Mouse (Mus musculus) lung, embryonic 16.5 days (tissue): Measurements from ENCODE around the gene Arsg. TPM values are rescaled to one million over a fixed set of nuclear protein-coding genes. Genes with fewer than 3 reads are reported as not detected.

Experiments
- ATAC-seq: fragments of 200-750 bp; cut with Nextera tagmentation; 2 replicates; pipeline ENCODE4 v1.8.0; 2017; ENCODE audit warnings: low read depth, mild to moderate bottlenecking, moderate library complexity
- H3K27ac ChIP-seq: fragments of 300-500 bp; sonication (generic); 2 replicates; pipeline ENCODE4 v1.5.1; 2014; ENCODE audit warnings: mild to moderate bottlenecking, control low read depth, low read length
- H3K27me3 ChIP-seq: fragments of 300-500 bp; sonication (generic); 2 replicates; pipeline ENCODE4 v1.6.1; 2014; ENCODE audit warnings: low read depth, low read length, mixed read lengths; ENCODE audit not compliant: control insufficient read depth, insufficient read depth
- H3K36me3 ChIP-seq: fragments of 300-500 bp; sonication (generic); 2 replicates; pipeline ENCODE4 v1.6.1; 2014; ENCODE audit warnings: low read length; ENCODE audit not compliant: control insufficient read depth, insufficient read depth
- H3K4me1 ChIP-seq: fragments of 300-500 bp; sonication (generic); replicated peaks from 2 replicates; pipeline ENCODE4 v1.6.1; 2014; ENCODE audit warnings: low read length, mixed read lengths; ENCODE audit not compliant: control insufficient read depth, insufficient read depth
- H3K4me2 ChIP-seq: fragments of 300-500 bp; sonication (generic); 2 replicates; pipeline ENCODE4 v1.6.1; 2014; ENCODE audit warnings: low read depth, low read length, control low read depth
- H3K4me3 ChIP-seq: fragments of 300-500 bp; sonication (generic); 2 replicates; pipeline ENCODE4 v1.5.1; 2014; ENCODE audit warnings: mild to moderate bottlenecking, low read length, control low read depth
- H3K9ac ChIP-seq: fragments of 300-500 bp; sonication (generic); 2 replicates; pipeline ENCODE4 v1.6.1; 2014; ENCODE audit warnings: low read length, control low read depth
- H3K9me3 ChIP-seq: fragments of 300-500 bp; sonication (generic); 2 replicates; pipeline ENCODE4 v1.6.1; 2016; ENCODE audit warnings: low read length; ENCODE audit not compliant: control insufficient read depth
- WGBS: fragments of 180-500 bp; shearing (Covaris S2); extraction: QIAGEN DNeasy Blood & Tissue Kit; methylation state at CpG from one replicate; pipeline ENCODE4 v1.1.7; 2014; 5-methylcytosine and 5-hydroxymethylcytosine counted together
- polyA plus RNA-seq: library from polyadenylated mRNA; unstranded; fragments of >200 nt; fragmentation: Nextera tagmentation; extraction: Ambion mirVana; gene quantifications from 2 replicates; pipeline ENCODE4 v1.2.1, GENCODE M21; 2015

Gene Arsg
- polyA plus RNA-seq, 1 experiment from 2014 or later = 4.7 TPM

GRCm38 (mm10) chr11:109517330-109517729, 44.2 kb downstream of the Arsg start:
- Histone ChIP-seq H3K9me3 (no peaks in the 10 kb centered on the region), H3K4me2 (no peak overlapping the region), H3K36me3 (no peaks in the 10 kb centered on the region), H3K9ac (no peak overlapping the region), H3K4me3 (no peak overlapping the region), H3K27me3 (no peaks in the 10 kb centered on the region), H3K4me1 (peaks cover 4% of the 10 kb centered on the region), H3K27ac (no peak overlapping the region)
- no peak for ATAC-seq
- WGBS = 87% methylated on average over 11 of the region's 11 CpGs

GRCm38 (mm10) chr11:109517816-109518215, 44.6 kb downstream of the Arsg start:
- H3K9ac ChIP-seq = no peak overlapping the region
- no peaks in the 10 kb centered on the region for H3K36me3 ChIP-seq
- H3K9me3 ChIP-seq = no peaks in the 10 kb centered on the region
- no peak overlapping the region for H3K27ac ChIP-seq
- peaks cover 4% of the 10 kb centered on the region for H3K4me1 ChIP-seq
- ATAC-seq = no peak
- no peak overlapping the region for H3K4me3 ChIP-seq
- no peaks in the 10 kb centered on the region for H3K27me3 ChIP-seq
- no peak overlapping the region for H3K4me2 ChIP-seq
- WGBS = 88% methylated on average over 3 of the region's 3 CpGs

DNA sequence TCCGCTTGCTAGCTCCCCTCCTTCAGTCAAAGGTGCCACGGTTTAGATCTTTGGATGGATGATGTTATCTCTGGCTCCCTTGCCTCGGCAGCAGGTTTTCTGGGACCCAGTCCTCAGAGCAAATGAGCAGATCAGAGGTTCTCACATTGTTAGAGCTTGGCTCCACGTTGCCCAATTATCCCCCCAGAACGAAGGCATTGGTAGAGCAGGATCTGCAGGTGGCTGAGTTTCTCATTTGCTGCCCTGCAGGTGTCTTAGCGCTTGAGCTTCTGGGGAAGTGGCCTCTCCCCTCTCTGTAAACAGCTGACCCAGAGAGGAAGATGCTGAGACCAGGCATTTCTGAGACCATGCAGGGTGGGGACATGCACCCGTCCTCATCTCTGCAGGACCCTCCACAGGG, 47.8 kb downstream of the Arsg start:
- no peaks in the 10 kb centered on the region for H3K27me3 ChIP-seq
- no peak overlapping the region for H3K27ac ChIP-seq
- no peaks in the 10 kb centered on the region for H3K9me3 ChIP-seq
- 33% methylated on average over 7 of the region's 7 CpGs for WGBS
- no peak overlapping the region for H3K4me3 ChIP-seq
- no peak overlapping the region for H3K9ac ChIP-seq
- H3K36me3 ChIP-seq = no peaks in the 10 kb centered on the region
- no peak overlapping the region for H3K4me2 ChIP-seq
- no peak for ATAC-seq
- no peaks in the 10 kb centered on the region for H3K4me1 ChIP-seq

DNA sequence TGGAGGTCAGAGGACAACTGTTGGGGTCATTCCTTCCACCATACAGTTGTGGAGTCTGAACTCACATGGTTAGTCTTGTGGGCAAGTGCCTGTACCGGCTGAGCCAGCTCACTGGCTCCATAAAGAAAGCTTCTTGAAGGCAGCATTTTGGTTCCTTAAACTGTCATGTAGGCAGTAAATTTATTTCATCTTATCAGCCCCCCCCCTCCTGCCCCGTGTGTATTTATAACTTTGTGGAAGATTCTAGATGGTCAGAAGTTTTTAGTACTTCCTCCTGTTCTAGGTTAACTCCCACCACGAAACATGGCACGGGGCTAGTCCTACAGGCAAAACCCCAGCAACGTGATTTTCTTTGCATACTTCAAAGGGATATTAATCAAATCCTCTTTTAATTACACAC, 51.7 kb downstream of the Arsg start:
- H3K4me1 ChIP-seq = no peaks in the 10 kb centered on the region
- ATAC-seq = no peak
- no peak overlapping the region for H3K4me3 ChIP-seq
- H3K4me2 ChIP-seq = no peak overlapping the region
- no peak overlapping the region for H3K9ac ChIP-seq
- no peaks in the 10 kb centered on the region for H3K36me3 ChIP-seq
- no peak overlapping the region for H3K27ac ChIP-seq
- H3K27me3 ChIP-seq = no peaks in the 10 kb centered on the region
- 72% methylated on average over 5 of the region's 5 CpGs for WGBS
- no peaks in the 10 kb centered on the region for H3K9me3 ChIP-seq

DNA sequence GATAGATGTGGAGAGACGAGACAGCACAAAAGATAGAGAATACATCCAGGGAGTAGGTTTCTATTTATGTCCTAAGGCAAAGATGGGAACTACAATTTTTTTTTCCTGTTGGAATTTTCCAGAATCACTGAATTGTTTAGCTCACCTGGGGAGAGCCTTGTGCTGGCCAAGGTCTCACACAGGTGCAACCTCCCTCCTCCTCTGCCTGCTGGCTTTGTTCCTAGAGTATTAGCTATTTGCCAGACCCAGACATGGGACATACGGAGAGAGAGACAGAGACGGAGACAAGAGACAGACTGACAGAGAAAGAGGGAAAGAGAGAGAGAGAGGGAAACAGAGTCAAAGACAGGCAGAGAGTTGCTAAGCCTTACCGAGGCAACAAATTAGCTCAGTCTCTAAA, 52.4 kb downstream of the Arsg start:
- H3K4me1 ChIP-seq = no peaks in the 10 kb centered on the region
- H3K27me3 ChIP-seq = no peaks in the 10 kb centered on the region
- no peak overlapping the region for H3K4me3 ChIP-seq
- 93% methylated on average over 4 of the region's 4 CpGs for WGBS
- H3K36me3 ChIP-seq = no peaks in the 10 kb centered on the region
- no peak overlapping the region for H3K4me2 ChIP-seq
- no peak for ATAC-seq
- H3K27ac ChIP-seq = no peak overlapping the region
- H3K9me3 ChIP-seq = no peaks in the 10 kb centered on the region
- H3K9ac ChIP-seq = no peak overlapping the region

GRCm38 (mm10) chr11:109530030-109530429, 56.9 kb downstream of the Arsg start:
- no peak overlapping the region for H3K4me3 ChIP-seq
- 66% methylated on average over 4 of the region's 4 CpGs for WGBS
- no peaks in the 10 kb centered on the region for H3K36me3 ChIP-seq
- H3K9ac ChIP-seq = no peak overlapping the region
- no peaks in the 10 kb centered on the region for H3K9me3 ChIP-seq
- H3K4me2 ChIP-seq = no peak overlapping the region
- H3K4me1 ChIP-seq = no peaks in the 10 kb centered on the region
- ATAC-seq = no peak
- no peaks in the 10 kb centered on the region for H3K27me3 ChIP-seq
- H3K27ac ChIP-seq = no peak overlapping the region

DNA sequence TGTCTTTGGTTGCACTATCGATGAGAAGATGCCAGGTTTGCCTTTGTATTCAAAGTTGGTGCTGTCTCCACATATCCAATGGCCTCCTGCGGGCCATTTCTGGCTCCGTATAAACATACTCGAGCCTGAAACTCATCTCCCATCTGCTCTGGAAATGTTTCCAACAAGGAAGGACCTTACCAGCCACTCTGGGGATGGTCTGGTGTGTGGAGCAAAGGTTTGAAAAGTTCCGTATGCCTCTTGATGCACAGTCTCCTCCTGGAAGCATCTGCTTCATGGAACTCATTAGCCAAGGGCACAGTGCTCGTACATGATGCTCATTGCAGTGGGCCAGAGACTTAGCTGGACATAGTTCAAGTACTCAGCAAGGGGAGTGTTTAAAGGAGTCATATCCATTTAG, 62.8 kb downstream of the Arsg start:
- 89% methylated on average over 6 of the region's 6 CpGs for WGBS
- no peak for ATAC-seq

DNA sequence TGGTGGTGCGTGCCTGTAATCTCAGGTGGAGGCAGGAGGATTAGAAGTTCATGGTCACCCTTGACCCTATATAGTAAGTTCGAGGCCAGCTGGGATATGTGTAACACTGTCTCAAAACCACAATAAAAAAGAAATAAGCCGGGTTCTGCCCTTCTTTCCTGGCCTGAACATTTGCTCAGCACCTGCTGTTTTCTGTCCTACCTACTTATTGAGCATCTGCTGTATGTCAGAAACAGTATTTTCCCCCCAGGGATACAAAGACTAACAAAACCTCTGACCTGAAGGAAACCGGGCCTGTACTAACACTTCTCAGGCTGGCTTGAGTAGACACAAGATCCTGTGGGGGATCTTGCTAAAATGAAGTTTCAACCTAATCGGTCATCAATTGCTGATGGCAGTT, 63.8 kb downstream of the Arsg start:
- H3K36me3 ChIP-seq = no peaks in the 10 kb centered on the region
- H3K9me3 ChIP-seq = no peaks in the 10 kb centered on the region
- ATAC-seq = no peak
- no peak overlapping the region for H3K27ac ChIP-seq
- no peak overlapping the region for H3K4me2 ChIP-seq
- H3K9ac ChIP-seq = no peak overlapping the region
- no peaks in the 10 kb centered on the region for H3K4me1 ChIP-seq
- WGBS = 63% methylated on average over 5 of the region's 5 CpGs
- no peak overlapping the region for H3K4me3 ChIP-seq
- no peaks in the 10 kb centered on the region for H3K27me3 ChIP-seq

More for the DNA sequence above, 62.8 kb downstream of the Arsg start:
- Histone ChIP-seq H3K27me3 (no peaks in the 10 kb centered on the region), H3K4me2 (no peak overlapping the region), H3K9ac (no peak overlapping the region), H3K4me1 (no peaks in the 10 kb centered on the region), H3K4me3 (no peak overlapping the region), H3K27ac (no peak overlapping the region), H3K36me3 (no peaks in the 10 kb centered on the region), H3K9me3 (no peaks in the 10 kb centered on the region)

DNA sequence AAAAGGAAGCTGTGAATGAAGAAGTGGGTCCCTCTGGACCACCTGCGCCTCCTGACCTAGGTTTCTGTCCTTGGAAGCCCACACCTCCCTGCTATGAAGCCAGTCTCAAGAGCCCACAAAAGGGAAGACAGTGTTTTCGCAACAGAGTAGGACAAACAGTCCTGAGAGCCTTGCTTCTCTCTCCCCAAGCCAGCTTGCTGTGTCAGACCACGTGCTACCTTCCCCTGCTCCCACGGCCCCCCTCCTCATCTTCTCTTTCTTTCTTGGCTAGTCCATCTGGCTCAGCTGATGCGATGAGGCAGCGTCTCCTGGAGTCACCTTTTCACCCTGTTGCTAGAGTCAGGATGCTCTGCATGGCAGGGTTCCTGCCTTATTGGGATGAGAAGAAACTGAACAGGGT, 66.1 kb downstream of the Arsg start:
- no peaks in the 10 kb centered on the region for H3K27me3 ChIP-seq
- no peaks in the 10 kb centered on the region; the same call in 1 of the 2 replicates for H3K4me1 ChIP-seq
- no peak for ATAC-seq
- H3K36me3 ChIP-seq = no peaks in the 10 kb centered on the region
- no peak overlapping the region for H3K4me2 ChIP-seq
- H3K27ac ChIP-seq = no peak overlapping the region
- H3K9me3 ChIP-seq = no peaks in the 10 kb centered on the region
- no peak overlapping the region for H3K9ac ChIP-seq
- H3K4me3 ChIP-seq = no peak overlapping the region
- WGBS = 41% methylated on average over 6 of the region's 6 CpGs

GRCm38 (mm10) chr11:109543466-109543865, 70.3 kb downstream of the Arsg start:
- H3K27ac ChIP-seq = no peak overlapping the region
- H3K36me3 ChIP-seq = no peaks in the 10 kb centered on the region
- no peak overlapping the region for H3K9ac ChIP-seq
- no peak overlapping the region for H3K4me3 ChIP-seq
- no peaks in the 10 kb centered on the region for H3K9me3 ChIP-seq
- H3K4me1 ChIP-seq = peaks cover 16% of the 10 kb centered on the region
- 72% methylated on average over 9 of the region's 9 CpGs for WGBS
- no peaks in the 10 kb centered on the region for H3K27me3 ChIP-seq
- no peak for ATAC-seq
- no peak overlapping the region for H3K4me2 ChIP-seq
